Mouse (Mus musculus) ovary, postnatal 10 days (tissue): ENCODE results near the gene Cit.
"Not testable (repeated sequence)": the region's sequence is repeated elsewhere in the genome, so short reads cannot be mapped to it uniquely, and the experiment has no call there.

Experiments used
- DNase-seq: peaks from one replicate; pipeline ENCODE4 v3.0.0; 2022; ENCODE audit warnings: low spot score

Gene Cit

DNA sequence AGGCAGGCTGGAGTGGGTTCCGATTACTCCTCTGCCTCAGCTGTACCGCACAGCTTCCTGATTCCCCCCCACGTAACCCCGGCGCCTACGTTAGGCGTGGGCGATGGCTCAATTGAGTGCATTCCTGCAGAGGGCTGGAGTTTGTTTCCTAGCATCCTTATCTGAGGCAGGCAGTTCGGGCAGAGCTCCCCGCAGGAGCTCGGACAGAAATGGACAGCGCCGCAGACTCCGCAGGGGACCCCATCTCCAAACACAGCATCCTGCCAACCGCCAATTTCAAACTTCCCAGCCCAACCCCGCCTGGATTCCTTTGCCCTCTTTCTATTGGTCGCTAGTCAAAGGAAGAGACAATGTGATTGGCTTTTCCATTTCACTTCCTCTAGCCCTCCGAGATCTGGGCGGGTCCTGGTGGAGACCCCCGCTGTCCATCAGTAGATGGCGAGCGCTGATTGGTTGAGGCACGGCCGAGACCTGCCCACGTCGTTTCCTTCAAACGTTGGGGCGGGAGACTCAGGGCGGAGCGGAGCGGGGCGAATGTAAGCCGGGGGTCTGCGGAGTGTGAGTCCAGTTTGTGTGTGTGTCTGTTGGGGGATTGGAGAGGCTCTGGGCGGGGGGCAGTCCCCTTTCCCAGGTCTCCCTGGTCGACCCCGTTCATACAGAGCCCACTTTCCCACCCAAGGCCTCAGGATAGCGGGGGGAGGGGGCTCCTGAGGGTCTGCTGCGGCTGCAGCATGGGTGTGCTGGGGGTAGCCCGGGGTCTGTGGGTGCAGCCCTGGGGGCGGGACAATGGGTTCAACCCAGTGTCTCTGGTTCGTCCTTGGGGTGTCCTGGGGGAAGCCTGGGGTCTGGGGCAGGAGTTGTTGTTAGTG is at the start of gene Cit:
Cit (plus strand) TSS at position 513 of the 869 bp plus-strand sequence.
- peak; percentile 68 for DNase-seq

DNA sequence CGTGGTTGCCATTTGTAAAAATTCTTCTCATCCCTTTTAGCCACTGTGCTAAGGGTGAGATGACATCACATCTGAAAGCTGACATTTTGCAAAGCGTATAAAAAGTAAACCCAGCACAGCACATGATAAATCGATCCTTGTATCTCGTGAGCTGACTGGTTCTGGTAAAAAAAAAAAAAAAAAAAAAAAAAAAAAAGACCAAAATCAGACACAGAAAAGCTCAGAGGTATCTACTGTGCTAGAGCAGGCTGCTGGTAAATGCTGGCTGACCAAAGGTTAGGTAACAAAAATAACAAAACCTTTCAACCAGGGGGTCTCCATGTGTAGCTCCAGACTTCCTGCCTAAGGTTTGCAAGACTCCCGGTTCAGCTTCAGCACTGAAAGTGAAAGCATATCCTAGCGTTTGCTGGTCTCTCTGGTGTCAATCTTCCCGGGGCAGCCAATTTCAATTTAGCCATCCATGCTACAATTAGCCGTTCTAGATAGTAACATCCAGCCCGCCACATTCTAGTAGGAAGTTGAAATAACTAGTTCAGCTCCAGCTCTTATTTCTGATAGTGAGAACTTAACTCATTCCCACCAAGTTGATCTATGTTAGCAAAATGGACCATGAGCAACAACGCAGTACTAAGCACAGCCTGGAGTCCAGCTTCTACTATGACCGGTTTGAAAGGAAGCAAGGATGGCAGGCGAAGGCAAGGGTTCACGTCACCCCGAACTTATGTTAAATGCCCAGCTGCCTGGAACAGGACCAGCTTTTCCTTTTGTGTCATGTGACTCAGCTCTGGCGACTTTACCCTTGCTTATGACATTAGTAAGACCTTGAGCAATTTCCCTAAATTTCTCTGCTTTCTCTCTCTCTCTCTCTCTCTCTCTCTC is 45.8 kb upstream of the Cit start:
- DNase-seq, result no peak

DNA sequence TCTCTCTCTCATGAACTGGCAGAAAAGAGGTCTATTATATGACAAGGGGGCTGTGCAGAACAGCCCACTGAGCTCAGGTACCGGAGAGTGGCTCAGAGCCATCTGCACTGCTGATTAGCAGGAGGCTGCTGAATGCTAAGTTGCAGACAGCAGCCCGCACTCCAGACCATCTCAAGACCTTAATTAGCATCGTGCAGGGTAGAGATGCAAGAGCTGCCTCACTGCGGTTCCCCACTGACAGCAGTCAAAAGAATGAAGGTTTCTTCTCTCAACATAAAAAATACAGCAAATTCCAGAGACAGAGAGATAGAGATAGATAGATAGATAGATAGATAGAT is 45.2 kb upstream of the Cit start:
- no peak for DNase-seq

DNA sequence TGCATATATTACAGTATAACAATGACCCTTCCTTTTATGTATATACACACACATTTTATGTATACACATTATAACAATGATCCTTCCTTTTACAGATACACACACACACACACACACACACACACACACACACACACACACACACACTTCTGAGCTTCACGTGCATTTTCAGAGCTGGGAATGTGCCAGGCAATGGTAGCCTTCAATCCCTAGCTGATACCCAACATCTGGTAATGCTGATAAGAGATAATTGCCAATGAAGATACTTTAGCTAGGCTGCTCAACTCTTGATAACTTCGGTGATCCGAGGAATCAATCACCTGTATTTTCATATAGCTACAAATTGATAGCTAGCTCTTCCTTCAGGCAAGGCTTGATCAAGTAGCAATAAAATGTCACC is 32.8 kb upstream of the Cit start:
- DNase-seq, result no peak

DNA sequence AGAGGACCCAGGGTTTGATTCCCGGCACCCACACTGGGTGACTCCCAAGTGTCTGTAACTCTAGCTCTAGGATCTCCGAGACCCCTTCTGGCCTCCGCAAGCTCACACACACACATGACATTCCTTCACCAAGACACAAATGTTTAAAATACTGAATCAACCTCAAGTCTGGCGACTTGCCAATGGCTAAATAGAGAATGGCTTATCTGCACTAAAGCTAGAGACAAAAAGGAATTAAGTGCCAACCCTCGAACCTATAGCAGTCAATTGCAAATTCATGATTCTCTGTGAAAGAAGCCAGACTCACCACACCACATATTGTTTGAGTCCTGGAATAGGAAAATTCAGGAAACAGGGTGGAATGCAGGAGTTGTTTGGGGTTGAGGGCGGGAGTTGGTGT is 28.1 kb upstream of the Cit start:
- DNase-seq, result no peak

DNA sequence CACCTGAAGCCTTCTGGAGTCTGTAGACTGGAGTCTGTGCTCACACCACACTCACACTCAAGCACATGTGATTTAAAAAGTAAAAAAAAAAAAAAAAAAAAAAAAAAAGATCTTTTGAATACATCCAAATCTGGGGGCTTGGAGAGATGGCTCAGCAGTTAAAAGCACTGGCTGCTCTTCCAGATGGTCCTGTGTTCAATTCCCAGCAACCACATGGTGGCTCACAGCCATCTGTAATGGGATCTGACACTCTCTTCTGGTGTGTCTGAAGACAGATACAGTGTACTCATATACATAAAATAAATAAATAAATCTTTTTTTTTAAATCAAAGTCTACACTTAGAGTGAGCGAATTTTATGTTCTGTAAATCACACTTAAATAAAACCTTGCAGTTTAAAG is 27.4 kb upstream of the Cit start:
- DNase-seq, result not testable (repeated sequence)

DNA sequence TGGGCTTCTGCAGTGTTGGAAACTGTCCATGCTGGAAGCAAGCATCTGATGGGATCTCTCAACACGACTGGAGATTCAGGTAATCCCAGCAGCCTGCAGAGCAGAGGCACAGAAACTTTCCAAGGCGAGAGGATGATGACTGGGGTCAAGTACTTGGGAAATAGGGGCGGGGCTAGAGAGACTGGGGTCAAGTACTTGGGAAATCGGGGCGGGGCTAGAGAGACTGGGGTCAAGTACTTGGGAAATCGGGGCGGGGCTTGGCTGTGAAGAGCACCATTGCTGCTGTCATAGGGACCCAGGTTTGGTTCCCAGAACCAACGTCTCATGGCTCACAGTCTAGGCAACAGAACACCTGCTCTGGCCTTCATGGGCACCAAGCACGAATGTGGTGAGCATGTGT is 25.1 kb upstream of the Cit start:
- DNase-seq, result no peak

DNA sequence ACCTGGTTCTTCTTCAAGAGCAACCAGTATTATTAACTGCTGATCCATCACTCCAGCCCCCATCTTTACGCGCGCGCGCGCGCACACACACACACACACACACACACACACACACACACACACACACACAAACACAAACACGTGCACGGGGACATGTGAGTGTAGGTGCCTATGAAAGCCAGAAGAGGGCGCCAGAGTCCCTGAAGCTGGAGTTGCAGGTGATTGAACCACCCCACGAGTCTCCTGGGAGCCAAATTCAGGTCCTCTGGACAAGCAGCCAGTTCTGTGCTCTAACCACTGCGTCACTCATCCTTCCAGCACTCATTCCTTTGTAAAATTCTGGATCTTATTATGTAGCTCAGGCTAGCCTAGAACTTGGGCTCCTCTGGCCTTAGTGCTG is 23.9 kb upstream of the Cit start:
- DNase-seq, result no peak

DNA sequence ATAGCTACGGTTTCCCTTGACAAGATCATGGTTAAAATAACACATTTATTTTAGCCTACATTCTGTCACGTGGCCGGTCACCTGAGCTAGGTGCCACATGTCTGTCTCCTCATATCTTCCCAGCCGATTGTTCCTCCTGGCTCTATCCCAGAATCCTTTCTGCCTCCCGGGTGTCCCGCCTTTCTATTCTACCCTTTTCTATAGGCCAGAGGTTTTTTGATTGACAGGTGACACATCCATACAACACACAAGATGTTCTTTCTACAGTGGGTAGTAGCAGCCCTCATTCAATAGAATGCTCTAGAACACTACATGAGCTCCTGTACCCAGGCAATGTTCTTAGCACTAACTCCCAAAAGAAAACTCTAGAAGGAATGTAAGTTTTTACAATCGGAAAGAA is 23.2 kb upstream of the Cit start:
- DNase-seq, result no peak

DNA sequence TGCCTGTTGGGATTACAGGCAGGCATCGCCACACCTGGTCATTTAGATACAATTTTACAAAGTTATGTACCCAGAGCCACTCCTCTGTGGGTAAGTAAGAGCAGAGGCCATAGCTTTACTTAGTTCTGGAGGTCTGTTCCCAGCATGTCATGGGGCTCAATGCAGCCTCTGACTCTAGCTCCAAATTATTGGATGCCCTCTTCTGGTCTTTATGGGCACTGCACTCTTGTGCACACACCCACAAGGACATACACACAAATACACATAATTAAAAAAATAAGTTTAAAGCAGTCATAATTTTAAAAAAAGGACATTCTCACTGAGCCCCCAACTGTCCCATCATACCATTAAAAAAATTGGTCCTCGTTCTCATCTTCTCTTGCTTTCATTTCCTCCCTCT is 12.3 kb upstream of the Cit start:
- DNase-seq, result no peak

DNA sequence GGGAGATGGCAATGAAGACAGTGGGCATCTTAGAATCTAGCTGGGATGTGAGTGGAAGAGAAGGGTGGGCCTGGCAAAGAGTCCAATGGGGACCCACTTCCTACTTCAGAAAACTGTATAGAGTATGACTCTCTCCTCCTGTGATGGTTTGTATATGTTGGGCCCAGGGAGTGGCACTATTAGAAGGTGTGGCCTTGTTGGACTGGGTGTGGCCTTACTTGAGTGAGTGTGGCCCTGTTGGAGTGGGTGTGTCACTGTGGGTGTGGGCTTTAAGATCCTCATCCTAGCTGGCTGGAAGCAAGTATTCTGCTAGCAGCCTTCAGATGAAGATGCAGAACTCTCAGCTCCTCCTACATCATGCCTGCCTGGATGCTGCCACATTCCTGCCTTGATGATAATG is 11.3 kb upstream of the Cit start:
- DNase-seq, result not testable (repeated sequence)

DNA sequence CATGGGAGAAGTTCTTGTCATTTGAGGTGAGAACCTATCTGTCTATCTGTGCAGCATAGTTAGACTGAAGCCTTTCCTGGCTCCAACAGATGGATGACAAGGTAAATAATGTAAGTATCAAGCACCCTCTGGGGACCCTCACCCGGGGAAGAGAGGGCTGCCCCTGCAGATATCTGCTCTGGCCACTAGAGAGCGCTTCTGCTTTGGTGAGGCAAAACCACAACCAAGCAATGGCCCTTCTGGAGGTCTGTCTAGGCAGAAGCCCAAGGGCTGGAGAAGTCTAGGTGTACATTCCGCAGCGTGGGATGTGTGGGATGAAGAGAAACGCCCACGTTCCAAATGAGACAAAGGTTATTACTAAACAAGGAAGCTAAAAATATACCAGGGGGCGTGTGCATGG is 9.8 kb upstream of the Cit start:
- DNase-seq, result no peak

DNA sequence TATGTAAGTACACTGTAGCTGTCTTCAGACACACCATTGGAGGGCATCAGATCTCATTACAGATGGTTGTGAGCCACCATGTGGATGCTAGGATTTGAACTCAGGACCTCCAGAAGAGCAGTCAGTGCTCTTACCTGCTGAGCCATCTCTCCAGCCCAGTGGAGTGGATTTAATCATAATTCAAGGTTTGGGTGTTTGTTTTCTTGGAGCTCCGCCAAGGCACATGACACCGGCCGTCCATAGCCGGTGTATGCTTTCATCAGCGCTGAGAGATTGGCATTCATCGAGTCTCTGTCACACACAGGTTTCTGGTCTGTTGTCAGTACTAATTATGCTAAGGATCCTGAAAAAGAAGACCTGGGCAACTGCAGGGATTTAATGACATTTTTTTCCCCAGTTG is 7.0 kb upstream of the Cit start:
- no peak for DNase-seq

DNA sequence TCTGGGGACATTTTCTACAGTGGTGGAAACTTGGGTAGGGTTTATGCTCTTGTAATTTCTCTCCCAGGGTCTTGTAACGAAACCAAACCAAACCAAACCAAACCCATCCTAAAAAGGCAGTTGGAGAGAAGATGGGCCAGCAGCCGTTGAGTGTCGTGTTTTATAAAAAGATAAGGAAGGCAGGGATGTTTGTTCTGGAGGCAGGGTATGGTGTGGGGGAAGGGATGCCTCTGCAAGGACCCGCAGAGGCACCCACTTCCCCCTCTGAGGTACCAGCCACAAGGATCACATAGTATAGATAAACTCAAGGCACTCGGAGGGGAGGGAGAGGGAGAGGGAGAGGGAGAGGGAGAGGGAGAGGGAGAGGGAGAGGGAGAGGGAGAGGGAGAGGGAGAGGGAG is 4.6 kb upstream of the Cit start:
- DNase-seq, result no peak

DNA sequence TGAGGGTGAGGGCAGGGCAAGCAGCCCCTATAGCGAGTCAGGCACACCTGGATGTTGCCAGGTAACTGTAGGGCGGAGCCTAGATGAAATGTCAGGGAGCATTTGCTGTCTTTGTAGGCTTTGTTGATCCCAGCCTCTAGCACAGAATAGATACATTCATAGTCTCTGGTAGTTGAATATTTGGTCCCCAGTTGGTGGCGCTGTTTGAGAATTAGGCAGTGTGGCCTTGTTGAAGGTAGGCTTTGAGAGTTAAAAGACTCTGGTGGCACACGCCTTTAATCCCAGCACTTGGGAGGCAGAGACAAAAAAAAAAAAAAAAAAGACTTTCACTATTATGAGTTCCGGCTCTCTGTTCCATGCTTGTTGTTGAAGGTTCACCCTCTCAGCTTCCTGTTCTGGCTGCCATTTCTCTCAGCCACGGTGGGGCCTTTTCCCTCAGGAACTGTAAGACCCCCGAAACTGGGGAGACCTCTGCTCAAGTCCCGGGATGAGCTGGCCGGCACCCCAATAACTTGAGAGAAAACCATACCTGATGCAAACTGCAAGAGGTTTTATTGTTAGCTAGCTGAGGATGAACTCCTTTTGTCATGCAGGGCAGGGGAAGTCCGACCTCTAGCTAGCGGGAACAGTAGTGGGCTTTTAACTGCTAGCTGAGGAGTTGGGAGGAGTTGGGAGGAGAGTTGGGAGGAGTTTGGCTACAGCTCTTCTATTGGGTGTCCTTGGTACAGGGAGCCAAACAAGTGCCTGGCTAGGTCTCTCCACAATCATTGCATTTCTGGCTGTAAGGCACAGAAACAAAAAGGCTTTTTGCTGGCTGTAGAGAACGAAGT is 3.9 kb upstream of the Cit start:
- no peak for DNase-seq

DNA sequence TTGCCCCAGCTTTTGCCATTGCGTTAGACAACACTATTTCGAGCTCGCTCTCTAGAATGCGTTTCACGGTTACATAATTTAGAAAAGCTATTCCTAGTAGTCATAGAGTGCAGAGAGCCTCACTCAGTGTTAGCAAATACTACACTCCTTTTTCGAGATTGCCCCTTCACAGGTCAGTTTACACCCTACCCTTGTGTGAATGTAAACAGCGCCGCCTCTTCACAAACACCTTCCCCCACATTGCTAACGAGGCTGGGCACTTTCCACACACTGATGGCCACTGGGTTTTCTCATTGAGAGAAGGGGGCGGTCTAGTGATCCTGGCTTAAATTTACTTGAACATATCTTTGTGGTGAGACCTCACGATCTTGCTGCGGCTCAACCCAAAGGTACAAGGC is 711 bp upstream of the Cit start:
- DNase-seq, result no peak

DNA sequence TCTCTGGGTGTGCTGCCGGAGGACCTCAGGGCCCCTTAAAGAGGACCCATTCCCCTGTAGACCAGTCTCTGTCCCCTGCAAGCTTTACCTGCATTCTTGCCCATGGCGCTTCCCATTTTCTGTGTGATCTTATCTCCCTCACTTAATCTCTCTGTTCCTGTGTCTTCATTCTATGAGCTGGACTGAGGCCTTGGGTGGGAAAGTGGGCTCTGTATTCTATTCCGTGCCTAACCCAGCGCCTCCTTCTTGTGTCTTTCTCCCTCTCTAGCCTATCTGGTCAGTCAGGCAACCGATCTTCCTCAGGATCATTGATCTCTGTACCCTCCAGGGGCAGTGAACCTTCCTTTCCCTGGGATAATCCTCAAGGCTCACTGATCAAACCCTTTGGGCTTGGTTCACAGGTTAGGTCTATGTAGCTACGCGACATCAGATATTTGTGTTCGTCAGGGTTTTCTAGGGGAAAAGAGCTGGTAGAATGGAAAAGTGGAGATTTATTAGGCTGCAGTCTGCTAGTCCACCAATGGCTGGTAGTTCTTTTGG is 627 bp downstream of the Cit start:
- no peak for DNase-seq

DNA sequence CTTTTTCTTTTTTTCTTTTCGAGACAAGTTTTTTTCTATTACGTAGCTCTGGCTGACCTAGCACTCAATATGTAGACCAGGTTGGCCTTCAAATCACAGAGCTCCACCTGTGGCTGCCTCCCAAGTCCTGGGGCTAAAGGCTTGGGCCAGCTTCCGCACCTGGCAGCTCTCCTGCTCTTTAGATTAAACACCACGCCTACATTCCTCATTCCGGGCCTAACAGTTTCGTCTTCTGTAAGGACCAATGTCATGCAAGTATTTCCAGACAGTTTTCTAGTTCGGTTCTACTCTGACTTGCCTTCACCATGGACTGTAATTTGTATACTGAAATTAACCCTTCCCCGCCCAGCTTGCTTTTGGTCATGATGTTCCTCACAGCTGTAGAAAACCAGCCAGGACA is 2.1 kb downstream of the Cit start:
- DNase-seq, result no peak

DNA sequence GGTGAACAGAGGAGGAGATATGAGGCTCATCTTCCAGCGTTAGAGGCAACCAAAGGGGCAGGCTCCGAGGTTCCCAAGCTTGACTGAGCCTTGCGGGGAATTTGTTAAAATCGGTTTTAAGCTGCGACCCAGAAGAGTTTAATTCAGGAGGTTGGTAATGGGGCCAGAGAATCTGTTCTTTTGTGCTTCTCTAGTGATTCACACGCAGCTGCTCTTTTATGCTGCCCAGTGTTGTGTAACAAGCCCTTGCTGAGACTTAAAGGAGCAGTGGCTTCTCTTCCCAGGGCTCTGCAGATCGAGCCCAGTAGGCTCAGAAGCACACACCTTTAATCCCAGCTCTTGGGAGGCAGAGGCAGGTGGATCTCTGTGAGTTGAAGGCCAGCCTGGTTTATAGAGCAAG is 3.4 kb downstream of the Cit start:
- no peak for DNase-seq

DNA sequence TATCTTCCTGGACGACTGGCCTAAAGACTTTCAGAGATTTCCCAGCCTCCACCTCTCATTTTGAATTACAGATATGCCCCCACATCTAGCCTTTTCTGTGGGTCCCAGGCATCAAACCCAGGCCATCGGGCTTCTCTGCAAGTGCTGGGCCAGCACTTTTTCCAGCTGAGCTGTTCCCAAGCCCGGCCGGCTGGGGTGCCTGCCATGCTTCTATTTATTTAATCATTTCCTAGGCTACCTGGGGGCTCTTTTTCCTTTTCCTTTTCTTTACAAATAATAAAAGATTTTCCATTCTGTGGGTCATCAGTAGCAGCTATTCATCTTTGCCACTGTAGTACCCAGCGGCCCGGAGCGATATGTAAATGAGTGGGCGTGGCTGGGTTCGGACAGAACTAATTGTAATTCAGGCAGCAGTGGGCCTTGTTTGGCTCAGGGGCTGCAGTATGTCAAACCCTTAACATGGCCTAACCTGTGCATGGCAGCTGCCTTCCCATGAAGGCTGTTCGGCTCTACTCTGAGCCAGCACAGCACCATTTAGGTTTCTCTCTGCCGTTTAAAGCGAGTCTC is 4.3 kb downstream of the Cit start:
- no peak for DNase-seq

DNA sequence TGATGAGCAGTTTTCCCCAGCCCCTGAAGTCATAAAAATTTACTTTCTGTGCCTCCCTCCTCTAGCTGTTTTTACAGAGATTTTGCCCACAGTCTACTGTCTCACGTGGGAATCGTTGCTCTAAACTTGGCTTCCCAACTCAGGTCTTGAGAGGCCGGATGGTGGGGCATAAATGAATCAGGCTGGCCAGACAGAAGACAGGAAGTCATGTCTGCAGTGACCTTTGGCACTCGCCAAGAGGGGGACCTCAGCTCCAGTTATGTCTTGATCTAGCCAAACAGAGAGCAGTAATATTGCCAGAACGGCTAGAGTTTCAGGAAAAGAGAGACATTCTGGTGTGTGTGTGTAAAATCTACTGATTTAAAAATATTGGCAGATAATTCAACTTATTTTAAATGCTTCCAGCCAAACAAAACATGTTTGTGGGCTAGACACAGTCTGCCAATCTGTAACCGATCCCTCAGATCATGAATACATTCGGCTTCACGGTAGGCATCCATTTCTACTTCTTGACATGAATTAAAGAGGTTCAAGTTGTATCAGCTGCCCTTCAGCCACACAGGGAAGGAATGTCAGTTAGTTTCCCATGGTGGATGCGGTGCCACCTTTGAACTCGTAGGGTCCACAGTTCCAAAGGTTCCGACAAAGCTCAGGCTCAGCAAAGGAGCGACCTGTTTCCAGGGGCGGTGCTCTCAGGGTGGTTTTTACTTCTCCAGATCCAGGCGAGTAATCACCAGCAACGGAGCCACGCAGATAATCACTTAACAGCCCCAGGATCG is 5.4 kb downstream of the Cit start:
- no peak for DNase-seq
